Mouse (Mus musculus) heart, embryonic 13.5 days (tissue): ENCODE results near the gene Atxn1. TPM values are rescaled to one million over a fixed set of nuclear protein-coding genes. Genes with fewer than 3 reads are reported as not detected.

Experiments
- ATAC-seq: fragments of 200-750 bp; cut with Nextera tagmentation; 2 replicates; pipeline ENCODE4 v1.8.0; 2017; ENCODE audit warnings: moderate TSS enrichment; ENCODE audit not compliant: insufficient number of reproducible peaks, low FRiP score, low TSS enrichment; ENCODE audit errors: extremely low read depth
- H3K27ac ChIP-seq: fragments of 300-500 bp; sonication (generic); replicated peaks from 2 replicates; pipeline ENCODE4 v1.5.1; 2015; ENCODE audit warnings: moderate library complexity, mild to moderate bottlenecking, inconsistent platforms
- H3K27me3 ChIP-seq: fragments of 300-500 bp; sonication (generic); replicated peaks from 2 replicates; pipeline ENCODE4 v1.6.1; 2015; ENCODE audit warnings: mild to moderate bottlenecking, inconsistent platforms
- H3K36me3 ChIP-seq: fragments of 300-500 bp; sonication (generic); 2 replicates; pipeline ENCODE4 v1.6.1; 2015; ENCODE audit warnings: mild to moderate bottlenecking, inconsistent platforms
- H3K4me1 ChIP-seq: fragments of 300-500 bp; sonication (generic); 2 replicates; pipeline ENCODE4 v1.6.1; 2015; ENCODE audit warnings: inconsistent platforms
- H3K4me2 ChIP-seq: fragments of 300-500 bp; sonication (generic); 2 replicates; pipeline ENCODE4 v1.6.1; 2015; ENCODE audit warnings: inconsistent platforms, mild to moderate bottlenecking, moderate library complexity
- H3K4me3 ChIP-seq: fragments of 300-500 bp; sonication (generic); 2 replicates; pipeline ENCODE4 v1.5.1; 2015; ENCODE audit warnings: moderate library complexity, mild to moderate bottlenecking, inconsistent platforms
- H3K9ac ChIP-seq: fragments of 300-500 bp; sonication (generic); 2 replicates; pipeline ENCODE4 v1.6.1; 2015; ENCODE audit warnings: inconsistent platforms, mild to moderate bottlenecking, moderate library complexity
- H3K9me3 ChIP-seq: fragments of 300-500 bp; sonication (generic); 2 replicates; pipeline ENCODE4 v1.6.1; 2016; ENCODE audit warnings: inconsistent platforms
- WGBS: fragments of 180-500 bp; shearing (Covaris S2); methylation state at CpG from one replicate; pipeline ENCODE4 v1.1.7; 2015; ENCODE audit warnings: mixed read lengths; 5-methylcytosine and 5-hydroxymethylcytosine counted together
- polyA plus RNA-seq: library from polyadenylated mRNA; unstranded; fragments of >200 nt; fragmentation: Nextera tagmentation; extraction: Ambion mirVana; gene quantifications from 2 replicates; pipeline ENCODE4 v1.2.1, GENCODE M21; 2015

The Atxn1 gene
- polyA plus RNA-seq, 1 experiment from 2014 or later: 5.8 TPM

DNA sequence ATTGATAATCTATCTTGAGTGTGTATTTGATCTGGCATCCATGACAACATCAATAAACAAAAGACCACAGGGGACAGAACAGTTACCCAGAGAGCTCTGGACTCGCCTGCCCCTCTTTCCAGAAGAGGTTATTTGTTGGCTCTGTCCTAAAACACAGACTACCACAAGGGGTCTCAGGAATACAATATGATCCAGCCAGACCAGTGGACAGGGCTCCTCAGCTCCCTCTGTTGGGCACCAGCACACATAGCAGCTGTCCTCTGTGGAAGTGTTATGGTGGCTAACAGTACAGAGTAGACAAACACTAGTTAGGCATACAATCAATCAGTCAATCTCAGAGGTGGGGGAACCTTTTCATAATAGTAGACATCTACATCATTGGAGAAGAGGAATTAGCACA lies 12.1 kb upstream of the Atxn1 start:
- no peaks in the 10 kb centered on the region for H3K27me3 ChIP-seq
- H3K4me3 ChIP-seq: no peak overlapping the region
- no peak for ATAC-seq
- no peak overlapping the region for H3K27ac ChIP-seq
- no peak overlapping the region for H3K9ac ChIP-seq
- no peak overlapping the region for H3K4me2 ChIP-seq
- no peaks in the 10 kb centered on the region for H3K4me1 ChIP-seq
- H3K36me3 ChIP-seq: no peaks in the 10 kb centered on the region
- H3K9me3 ChIP-seq: no peaks in the 10 kb centered on the region
- WGBS: 24% methylated on average over 1 of the region's 1 CpGs

DNA sequence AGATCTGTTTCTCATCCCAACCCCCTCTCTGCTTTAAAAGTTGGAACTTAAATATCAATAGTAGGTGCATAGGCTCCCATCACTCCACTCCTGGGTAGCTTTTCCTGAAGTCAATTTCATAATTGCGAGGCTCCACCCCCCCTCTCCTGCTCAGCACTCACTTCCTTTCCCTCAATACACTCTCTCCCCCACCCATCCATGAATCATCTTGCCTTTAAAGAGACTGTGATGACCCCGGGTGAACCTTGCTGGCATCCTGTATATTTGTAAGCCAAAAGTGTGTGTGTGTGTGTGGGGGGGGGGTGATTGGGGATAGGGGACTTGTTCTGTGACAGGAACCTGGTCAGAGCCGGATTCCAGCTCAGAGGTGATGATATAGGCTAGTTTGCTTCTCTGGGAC lies 9.8 kb upstream of the Atxn1 start:
- Histone ChIP-seq H3K27ac (no peak overlapping the region), H3K9ac (no peak overlapping the region), H3K27me3 (no peaks in the 10 kb centered on the region), H3K4me3 (no peak overlapping the region), H3K4me2 (no peak overlapping the region), H3K4me1 (peaks cover 6% of the 10 kb centered on the region; the same call in 1 of the 2 replicates), H3K36me3 (no peaks in the 10 kb centered on the region), H3K9me3 (no peaks in the 10 kb centered on the region)
- no peak for ATAC-seq
- WGBS: 35% methylated on average over 3 of the region's 3 CpGs

DNA sequence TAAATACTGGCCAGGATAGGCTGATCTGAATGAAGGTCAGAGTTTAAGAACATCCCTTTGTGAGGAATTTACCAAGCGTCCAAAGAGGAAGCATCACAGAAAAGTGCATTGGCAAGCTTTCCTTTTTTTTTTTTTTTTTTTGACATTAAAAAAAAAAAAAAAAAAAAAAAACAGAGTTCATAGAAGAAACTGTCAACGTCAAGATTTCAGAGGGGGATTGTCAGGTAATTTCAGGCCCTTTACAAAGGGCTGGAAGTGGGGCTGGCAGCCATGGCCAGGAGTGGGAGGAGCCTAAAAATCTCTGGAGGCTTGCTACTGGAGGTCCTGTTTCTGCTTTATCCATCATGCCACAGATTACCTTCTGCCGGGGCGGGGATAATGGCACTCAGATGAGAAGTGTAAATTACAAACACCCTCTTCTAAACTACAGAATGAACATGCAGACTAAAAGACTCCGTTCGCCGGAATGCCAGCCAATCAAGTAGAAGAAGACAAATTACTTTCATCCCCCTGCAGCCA lies 9.2 kb upstream of the Atxn1 start:
- H3K4me1 ChIP-seq: peaks cover 6% of the 10 kb centered on the region; the same call in 1 of the 2 replicates
- 49% methylated on average over 7 of the region's 7 CpGs for WGBS
- no peaks in the 10 kb centered on the region for H3K9me3 ChIP-seq
- no peaks in the 10 kb centered on the region for H3K27me3 ChIP-seq
- no peak overlapping the region for H3K27ac ChIP-seq
- H3K4me3 ChIP-seq: no peak overlapping the region
- H3K9ac ChIP-seq: no peak overlapping the region
- no peak overlapping the region for H3K4me2 ChIP-seq
- no peak for ATAC-seq
- H3K36me3 ChIP-seq: no peaks in the 10 kb centered on the region

DNA sequence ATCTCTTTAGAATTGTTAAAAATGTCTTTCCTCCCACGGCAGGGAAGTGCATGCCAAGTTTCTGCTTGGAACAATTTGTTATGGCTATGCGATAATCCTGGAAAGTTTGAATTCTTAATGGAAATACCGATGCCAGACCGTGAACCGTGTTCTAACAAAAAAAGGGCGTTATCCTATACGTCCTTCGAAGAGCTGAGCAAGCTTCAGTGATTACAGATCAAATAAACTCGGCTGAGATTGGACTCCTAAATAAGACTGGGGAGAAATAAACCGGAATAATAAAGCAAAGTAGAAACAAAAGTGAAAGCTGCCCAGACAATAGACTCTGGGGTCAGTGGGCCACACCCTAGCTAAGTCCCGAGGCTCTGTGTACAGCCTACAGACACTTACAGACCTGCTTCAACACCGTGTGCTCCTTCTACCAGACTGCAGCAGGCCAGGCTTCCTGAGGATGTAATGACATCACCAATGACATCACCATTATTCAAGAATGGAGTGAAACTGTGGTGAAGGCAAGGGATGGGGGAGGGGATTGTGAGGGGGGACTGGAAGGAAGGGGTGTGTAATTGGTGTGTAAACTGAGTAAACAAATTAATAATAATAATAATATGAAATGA lies 6.2 kb upstream of the Atxn1 start:
- no peak overlapping the region for H3K4me3 ChIP-seq
- H3K27ac ChIP-seq: peak overlapping the region; percentile 28; the same call in 1 of the 2 replicates
- ATAC-seq: no peak

DNA sequence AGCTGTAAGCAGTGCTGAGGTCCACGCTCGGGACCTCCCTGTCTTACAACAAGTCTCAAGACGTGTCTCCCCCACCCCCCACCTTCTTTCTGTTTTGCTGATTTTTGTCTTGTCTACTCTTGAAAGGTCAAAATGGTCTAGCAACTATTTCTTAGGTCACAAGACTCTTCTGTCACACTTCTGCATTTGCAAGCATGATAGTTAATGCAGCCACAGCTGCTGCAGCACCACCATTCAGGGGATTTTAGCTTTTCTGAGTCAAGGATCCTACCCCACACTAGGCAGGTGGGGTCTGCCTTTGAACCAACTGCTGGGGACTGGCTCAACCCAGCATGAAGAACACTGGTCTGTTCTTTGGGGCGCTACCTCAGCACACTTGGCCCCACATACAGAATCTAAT lies 3.4 kb upstream of the Atxn1 start:
- Histone ChIP-seq H3K27ac (no peak overlapping the region), H3K4me1 (peaks cover 20% of the 10 kb centered on the region), H3K27me3 (no peaks in the 10 kb centered on the region), H3K9me3 (no peaks in the 10 kb centered on the region), H3K36me3 (no peaks in the 10 kb centered on the region), H3K4me2 (no peak overlapping the region), H3K4me3 (no peak overlapping the region), H3K9ac (no peak overlapping the region)
- 70% methylated on average over 4 of the region's 4 CpGs for WGBS
- no peak for ATAC-seq

More for the DNA sequence above, 6.2 kb upstream of the Atxn1 start:
- Histone ChIP-seq H3K4me2 (peak overlapping the region; percentile 31), H3K27me3 (no peaks in the 10 kb centered on the region), H3K36me3 (no peaks in the 10 kb centered on the region), H3K4me1 (peaks cover 13% of the 10 kb centered on the region), H3K9ac (no peak overlapping the region), H3K9me3 (no peaks in the 10 kb centered on the region)
- 61% methylated on average over 12 of the region's 12 CpGs for WGBS

- no peak overlapping the region for H3K4me2 ChIP-seq
- peaks cover 26% of the 10 kb centered on the region for H3K4me1 ChIP-seq
- H3K36me3 ChIP-seq: no peaks in the 10 kb centered on the region
- H3K4me3 ChIP-seq: no peak overlapping the region
- ATAC-seq: no peak
- no peak overlapping the region for H3K9ac ChIP-seq
- no peaks in the 10 kb centered on the region for H3K9me3 ChIP-seq
- no peaks in the 10 kb centered on the region for H3K27me3 ChIP-seq
- 64% methylated on average over 3 of the region's 3 CpGs for WGBS
- H3K27ac ChIP-seq: no peak overlapping the region
These were observed 2.6 kb upstream of the Atxn1 start for GRCm38 (mm10) chr13:45967371-45967770.

DNA sequence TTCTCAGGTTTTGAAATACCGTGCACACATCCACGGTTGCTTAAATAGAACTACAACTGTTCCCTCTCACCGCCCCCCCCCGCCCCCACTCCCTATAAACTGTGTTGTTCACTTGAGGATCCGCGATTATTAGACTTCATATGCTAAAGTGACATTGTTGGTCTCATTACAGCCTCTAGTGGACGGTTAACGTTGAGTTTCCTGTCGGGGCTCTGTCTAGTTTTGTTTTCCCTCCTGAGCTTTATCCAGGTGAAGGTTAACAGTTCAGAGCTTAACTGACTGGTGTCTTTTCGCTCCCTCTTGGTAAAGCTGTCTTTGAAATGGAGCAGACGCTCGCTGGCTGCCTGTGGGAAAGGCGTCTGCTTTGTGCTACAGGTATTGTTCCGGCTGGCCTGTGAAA lies 1.8 kb upstream of the Atxn1 start:
- Histone ChIP-seq H3K27me3 (no peaks in the 10 kb centered on the region), H3K9me3 (no peaks in the 10 kb centered on the region), H3K9ac (peak overlapping the region; percentile 98), H3K4me2 (peak overlapping the region; percentile 98), H3K4me3 (peak overlapping the region; percentile 97), H3K27ac (peak overlapping the region; percentile 64; the same call in 1 of the 2 replicates), H3K36me3 (no peaks in the 10 kb centered on the region), H3K4me1 (peaks cover 34% of the 10 kb centered on the region)
- WGBS: 2% methylated on average over 14 of the region's 14 CpGs
- no peak for ATAC-seq

GRCm38 (mm10) chr13:45965594-45966432 lies 1.0 kb upstream of the Atxn1 start:
- peak overlapping the region; percentile 98 for H3K4me2 ChIP-seq
- peak; percentile 27; the same call in 1 of the 2 replicates for ATAC-seq
- peak overlapping the region; percentile 98 for H3K9ac ChIP-seq
- H3K4me3 ChIP-seq: peak overlapping the region; percentile 97
- no peaks in the 10 kb centered on the region for H3K9me3 ChIP-seq
- H3K27me3 ChIP-seq: no peaks in the 10 kb centered on the region
- no peaks in the 10 kb centered on the region for H3K36me3 ChIP-seq
- under 1% methylated on average over 41 of the region's 41 CpGs for WGBS
- H3K4me1 ChIP-seq: peaks cover 37% of the 10 kb centered on the region
- peak overlapping the region; percentile 97 for H3K27ac ChIP-seq

GRCm38 (mm10) chr13:45964331-45964852 lies 416 bp downstream of the Atxn1 start:
- Histone ChIP-seq H3K27ac (peak overlapping the region; percentile 97), H3K9ac (peak overlapping the region; percentile 98), H3K9me3 (no peaks in the 10 kb centered on the region), H3K36me3 (no peaks in the 10 kb centered on the region), H3K27me3 (no peaks in the 10 kb centered on the region), H3K4me3 (peak overlapping the region; percentile 97), H3K4me2 (peak overlapping the region; percentile 98), H3K4me1 (peaks cover 48% of the 10 kb centered on the region)
- under 1% methylated on average over 30 of the region's 39 CpGs for WGBS
- peak; percentile 2; the same call in 1 of the 2 replicates for ATAC-seq

DNA sequence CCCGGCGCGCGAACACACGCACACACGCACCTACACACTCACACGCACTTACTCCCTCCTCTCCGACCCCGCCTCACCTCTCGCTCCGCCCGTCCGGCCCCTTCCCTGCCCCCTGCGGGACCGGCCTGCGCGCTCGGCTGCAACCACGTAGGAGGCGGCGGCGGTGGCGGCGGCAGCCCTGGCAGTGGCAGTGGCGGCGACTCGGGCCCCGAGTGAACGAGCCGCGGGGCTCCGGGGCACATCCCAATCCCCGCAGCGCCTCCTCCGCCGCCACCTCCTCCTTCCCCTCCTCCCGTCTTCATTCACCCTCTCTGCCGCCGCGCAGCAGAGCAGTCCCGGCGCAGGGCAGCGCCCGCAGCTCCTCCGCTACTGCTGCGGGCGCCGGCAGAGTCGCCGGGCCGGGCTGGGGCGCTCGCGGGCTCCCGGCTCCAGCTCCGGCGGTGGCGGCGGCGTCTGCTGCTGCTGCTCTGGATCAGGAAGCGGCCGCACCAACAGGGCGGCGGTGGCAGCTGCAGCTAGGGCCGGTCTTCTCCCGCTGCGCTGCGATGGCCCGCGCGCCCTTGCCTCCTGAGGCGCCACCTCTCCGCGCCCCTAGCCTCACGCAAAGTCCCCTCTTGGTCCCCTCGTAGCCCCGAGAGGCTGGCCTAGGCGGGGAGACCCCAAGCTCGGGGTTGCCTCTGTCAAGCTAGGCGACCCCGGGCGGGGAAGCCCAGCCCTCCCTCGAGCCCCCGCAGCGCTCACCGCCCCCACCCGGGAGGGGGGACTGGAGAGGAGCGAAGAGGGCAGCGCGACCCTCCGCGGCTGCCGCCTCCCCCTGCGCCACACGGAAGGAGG lies 1.1 kb downstream of the Atxn1 start:
- Histone ChIP-seq H3K27ac (peak overlapping the region; percentile 97), H3K4me3 (peak overlapping the region; percentile 97), H3K4me1 (peaks cover 53% of the 10 kb centered on the region), H3K4me2 (peak overlapping the region; percentile 98), H3K9me3 (no peaks in the 10 kb centered on the region), H3K27me3 (no peaks in the 10 kb centered on the region), H3K9ac (peak overlapping the region; percentile 98), H3K36me3 (no peaks in the 10 kb centered on the region)
- under 1% methylated on average over 48 of the region's 95 CpGs for WGBS
- ATAC-seq: peak; percentile 61; the same call in 1 of the 2 replicates
